Mouse (Mus musculus): ENCODE measurements at regions not wholly inside any gene's neighbourhood (a gene's known extent, or its start where the extent isn't known, plus 50 kb on each side); places are given as distances from the start of the nearest gene placed in this dataset.

- TF ChIP-seq CTCF (IDR thresholded peaks at IDR 0.05; ENCODE audit: control insufficient read depth, insufficient read depth, insufficient read length) = no peak
- no peak for TF ChIP-seq FOSL1 (IDR thresholded peaks at IDR 0.05; ENCODE audit: insufficient read depth, low read length, poor library complexity, severe bottlenecking)
Observed at GRCm38 (mm10) chr3:4744003-4744402, 1006.6 kb upstream of the Gm8797 start.
